Mouse (Mus musculus) CD4-positive, CD25-positive, alpha-beta regulatory T cell, adult 4 months (primary cell): ENCODE measurements around the gene Arfgef2. TPM values are rescaled to one million over a fixed set of nuclear protein-coding genes. Genes with fewer than 3 reads are reported as not detected.

Experiments used
- ATAC-seq: one replicate; pipeline ENCODE4 v1.8.0; 2017
- polyA plus RNA-seq, 2 experiments: library from polyadenylated mRNA; unstranded; fragments of 100-300 nt; shearing (Covaris generic); gene quantifications; one replicate each; pipeline ENCODE4 v1.2.1; 2017

Gene Arfgef2
- polyA plus RNA-seq, 2 experiments from 2014 or later, result 3.4 to 4.3 TPM

GRCm38 (mm10) chr2:166806813-166807212 is 1.4 kb downstream of the Arfgef2 start:
- no peak for ATAC-seq

- ATAC-seq, result no peak
These were observed 4.1 kb downstream of the Arfgef2 start for GRCm38 (mm10) chr2:166809499-166809898.

- no peak for ATAC-seq
These were observed 5.4 kb downstream of the Arfgef2 start for GRCm38 (mm10) chr2:166810821-166811220.

GRCm38 (mm10) chr2:166818463-166819143 is 13.2 kb downstream of the Arfgef2 start:
- no peak for ATAC-seq

GRCm38 (mm10) chr2:166819849-166820248 is 14.5 kb downstream of the Arfgef2 start:
- no peak for ATAC-seq

- no peak for ATAC-seq
These were observed 15.5 kb downstream of the Arfgef2 start for GRCm38 (mm10) chr2:166820844-166821243.

GRCm38 (mm10) chr2:166821406-166821805 is 16.0 kb downstream of the Arfgef2 start:
- ATAC-seq, result no peak

- no peak for ATAC-seq
These were observed 16.9 kb downstream of the Arfgef2 start for GRCm38 (mm10) chr2:166822119-166822826.

- no peak for ATAC-seq
These were observed 17.5 kb downstream of the Arfgef2 start for GRCm38 (mm10) chr2:166822901-166823300.

- no peak for ATAC-seq
These were observed 19.0 kb downstream of the Arfgef2 start for GRCm38 (mm10) chr2:166824386-166824785.

GRCm38 (mm10) chr2:166824998-166825397 is 19.6 kb downstream of the Arfgef2 start:
- no peak for ATAC-seq

- no peak for ATAC-seq
These were observed 21.3 kb downstream of the Arfgef2 start for GRCm38 (mm10) chr2:166826491-166827224.

- ATAC-seq, result no peak
These were observed 22.9 kb downstream of the Arfgef2 start for GRCm38 (mm10) chr2:166828306-166828705.

GRCm38 (mm10) chr2:166830350-166830749 is 25.0 kb downstream of the Arfgef2 start:
- ATAC-seq, result no peak

- ATAC-seq, result no peak
These were observed 28.7 kb downstream of the Arfgef2 start for GRCm38 (mm10) chr2:166834091-166834490.

- no peak for ATAC-seq
These were observed 29.4 kb downstream of the Arfgef2 start for GRCm38 (mm10) chr2:166834796-166835195.

- ATAC-seq, result no peak
These were observed 30.2 kb downstream of the Arfgef2 start for GRCm38 (mm10) chr2:166835581-166835980.

- ATAC-seq, result no peak
These were observed 36.4 kb downstream of the Arfgef2 start for GRCm38 (mm10) chr2:166841813-166842212.

- no peak for ATAC-seq
These were observed 45.3 kb downstream of the Arfgef2 start for GRCm38 (mm10) chr2:166850691-166851090.

- no peak for ATAC-seq
These were observed 46.9 kb downstream of the Arfgef2 start for GRCm38 (mm10) chr2:166852270-166852669.

- ATAC-seq, result no peak
These were observed 50.4 kb downstream of the Arfgef2 start for GRCm38 (mm10) chr2:166855771-166856170.

GRCm38 (mm10) chr2:166856366-166856765 is 51.0 kb downstream of the Arfgef2 start:
- no peak for ATAC-seq

GRCm38 (mm10) chr2:166857118-166857517 is 51.7 kb downstream of the Arfgef2 start:
- ATAC-seq, result no peak

GRCm38 (mm10) chr2:166859214-166859613 is 53.8 kb downstream of the Arfgef2 start:
- no peak for ATAC-seq
